Mouse (Mus musculus): ENCODE results near the gene Pygm.

The Pygm gene

GRCm38 (mm10) chr19:6445761-6446423, 61.7 kb downstream of the Pygm start:
- no peak for DNase-seq (ENCODE audit: low spot score)

- no peak for DNase-seq (ENCODE audit: low spot score)
Measured at GRCm38 (mm10) chr19:6446736-6447437, 62.7 kb downstream of the Pygm start.

Data from ovary, postnatal 14 days (tissue).